Mouse (Mus musculus) E14TG2a.4 (cell line): Measurements from ENCODE around the gene Fli1.

ENCODE experiments used
- CTCF ChIP-seq: conservative IDR thresholded peaks from 2 replicates; pipeline ENCODE4 v1.5.1; 2014; ENCODE audit warnings: low read length
- NANOG ChIP-seq: IDR thresholded peaks from 2 replicates; pipeline ENCODE4 v1.6.1; 2014; ENCODE audit warnings: borderline replicate concordance, low read length, mixed read lengths
- POU5F1 ChIP-seq: IDR thresholded peaks from 2 replicates; pipeline ENCODE4 v1.6.1; 2014; ENCODE audit warnings: low read length, borderline replicate concordance

GRCm38 (mm10) chr9:32508648-32509047 lies 34.0 kb downstream of the Fli1 start:
- TF ChIP-seq CTCF = no peak
- no peak for TF ChIP-seq NANOG
- TF ChIP-seq POU5F1 = no peak
